32 mouse cellular contexts compared by ENCODE assay signal in the genomic region with DNA sequence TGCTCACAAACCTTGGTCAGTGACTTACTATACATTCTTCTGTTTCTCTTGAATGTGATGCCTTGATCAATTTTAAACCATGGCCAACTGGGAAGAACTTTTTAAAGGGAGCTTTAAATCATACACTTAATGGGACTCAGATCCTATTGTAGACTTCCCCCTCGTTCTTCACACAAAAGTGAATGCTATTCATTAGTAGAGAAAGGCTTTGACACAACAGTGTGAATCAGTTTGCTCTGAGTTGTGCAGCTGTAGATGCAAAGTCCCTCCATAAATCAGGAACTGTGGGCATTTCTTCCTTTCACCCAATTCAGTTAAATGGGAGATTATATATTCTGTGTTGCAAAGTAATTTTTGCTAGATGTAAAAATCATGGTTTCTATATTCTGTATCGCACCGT.
"Had no signal": no experiment of that assay in that cellular context is flagged by ENCODE, and none has a peak within 500 bp of the region (broad histone marks: within the 10 kb centered on the region; RNA-seq: fewer than 3 reads in every experiment).

No protein-coding gene starts in this region.

- DNase-seq: left cerebral cortex, postnatal 4 days; liver; liver, embryonic 13.5 days; liver, postnatal 0 days; lung, adult 18-20 months; lung, adult 2 months; lung, embryonic 14.5 days; lung, postnatal 10 days; lung, postnatal 14 days; lung, postnatal 36 days; lung, postnatal 4 days; midbrain, embryonic 14.5 days had no signal

- H3K27ac ChIP-seq: left cerebral cortex, adult 2 months; limb, embryonic 10.5 days; limb, embryonic 12.5 days; limb, embryonic 13.5 days; limb, embryonic 15.5 days; liver, embryonic 12.5 days; liver, embryonic 13.5 days; liver, embryonic 14.5 days; liver, embryonic 15.5 days; lung, embryonic 15.5 days; macrophage; midbrain, embryonic 10.5 days; midbrain, embryonic 12.5 days; midbrain, embryonic 13.5 days; midbrain, embryonic 15.5 days had no signal

- H3K9me3 ChIP-seq: limb, embryonic 10.5 days; limb, embryonic 12.5 days; limb, embryonic 13.5 days; limb, embryonic 15.5 days; liver, embryonic 12.5 days; liver, embryonic 13.5 days; liver, embryonic 15.5 days; lung, embryonic 15.5 days; megakaryocyte, embryonic 14.5 days; midbrain, embryonic 10.5 days; midbrain, embryonic 12.5 days; midbrain, embryonic 13.5 days; midbrain, embryonic 15.5 days had no signal

- H3K9ac ChIP-seq: limb, embryonic 12.5 days; limb, embryonic 13.5 days; limb, embryonic 15.5 days; liver, embryonic 12.5 days; liver, embryonic 13.5 days; liver, embryonic 14.5 days; liver, embryonic 15.5 days; liver, postnatal 0 days; lung, embryonic 14.5 days; lung, embryonic 15.5 days; midbrain, embryonic 12.5 days; midbrain, embryonic 13.5 days; midbrain, embryonic 15.5 days had no signal

- H3K4me1 ChIP-seq: limb, embryonic 10.5 days; limb, embryonic 12.5 days; limb, embryonic 13.5 days; limb, embryonic 15.5 days; liver, embryonic 12.5 days; liver, embryonic 13.5 days; liver, embryonic 15.5 days; lung, embryonic 15.5 days; megakaryocyte, embryonic 14.5 days; midbrain, embryonic 15.5 days had no signal

- ATAC-seq: liver, embryonic 12.5 days; liver, postnatal 0 days; lung, postnatal 0 days; midbrain, embryonic 13.5 days; midbrain, embryonic 15.5 days; midbrain, embryonic 16.5 days had no signal

- H3K36me3 ChIP-seq: limb, embryonic 10.5 days; limb, embryonic 12.5 days; limb, embryonic 13.5 days; limb, embryonic 15.5 days; liver, embryonic 12.5 days; liver, embryonic 13.5 days; liver, embryonic 15.5 days; lung, embryonic 15.5 days; midbrain, embryonic 10.5 days; midbrain, embryonic 12.5 days; midbrain, embryonic 13.5 days; midbrain, embryonic 15.5 days had no signal

- H3K4me2 ChIP-seq: limb, embryonic 12.5 days; limb, embryonic 13.5 days; limb, embryonic 15.5 days; liver, embryonic 11.5 days; liver, embryonic 12.5 days; liver, embryonic 13.5 days; liver, embryonic 15.5 days; lung, embryonic 14.5 days; lung, embryonic 15.5 days; midbrain, embryonic 11.5 days; midbrain, embryonic 12.5 days; midbrain, embryonic 13.5 days; midbrain, embryonic 15.5 days had no signal

- H3K27me3 ChIP-seq: limb, embryonic 12.5 days; limb, embryonic 13.5 days; limb, embryonic 15.5 days; liver, embryonic 12.5 days; liver, embryonic 13.5 days; liver, embryonic 15.5 days; lung, embryonic 15.5 days; megakaryocyte, embryonic 14.5 days had no signal

- H3K4me3 ChIP-seq: left cerebral cortex, adult 2 months; limb, embryonic 10.5 days; limb, embryonic 12.5 days; limb, embryonic 13.5 days; limb, embryonic 15.5 days; liver, embryonic 12.5 days; liver, embryonic 13.5 days; liver, embryonic 15.5 days; lung, embryonic 15.5 days; megakaryocyte, embryonic 14.5 days; midbrain, embryonic 10.5 days; midbrain, embryonic 12.5 days; midbrain, embryonic 13.5 days; midbrain, embryonic 15.5 days; myocyte had no signal
